Mouse (Mus musculus): ENCODE measurements around the gene Tbl2.

Gene Tbl2

GRCm38 (mm10) chr5:135149053-135149819 lies at the start of gene Tbl2:
Gene Tbl2 (plus strand): TSS chr5:135149657.
- DNase-seq, result peak; percentile 97 to 99

- DNase-seq, result no peak
These were observed 48.5 kb upstream of the Tbl2 start for GRCm38 (mm10) chr5:135100981-135101380.

GRCm38 (mm10) chr5:135103999-135104660 lies 45.3 kb upstream of the Tbl2 start:
- no peak for DNase-seq

- peak; percentile 33 to 47 for DNase-seq
These were observed 42.6 kb upstream of the Tbl2 start for GRCm38 (mm10) chr5:135106758-135107256.

- DNase-seq, result peak in 1 of 2 experiments; percentile 44
These were observed 41.6 kb upstream of the Tbl2 start for GRCm38 (mm10) chr5:135107521-135108501.

GRCm38 (mm10) chr5:135109017-135109416 lies 40.4 kb upstream of the Tbl2 start:
- no peak for DNase-seq

- DNase-seq, result no peak
These were observed 40.0 kb upstream of the Tbl2 start for GRCm38 (mm10) chr5:135109426-135109825.

- DNase-seq, result no peak
These were observed 39.5 kb upstream of the Tbl2 start for GRCm38 (mm10) chr5:135109976-135110375.

- DNase-seq, result no peak
These were observed 35.7 kb upstream of the Tbl2 start for GRCm38 (mm10) chr5:135113782-135114181.

- DNase-seq, result no peak
These were observed 34.2 kb upstream of the Tbl2 start for GRCm38 (mm10) chr5:135115241-135115640.

GRCm38 (mm10) chr5:135118589-135119081 lies 30.8 kb upstream of the Tbl2 start:
- DNase-seq, result peak; percentile 31 to 62

GRCm38 (mm10) chr5:135120753-135121152 lies 28.7 kb upstream of the Tbl2 start:
- DNase-seq, result no peak

GRCm38 (mm10) chr5:135126121-135126520 lies 23.3 kb upstream of the Tbl2 start:
- DNase-seq, result no peak

GRCm38 (mm10) chr5:135127669-135128068 lies 21.8 kb upstream of the Tbl2 start:
- DNase-seq, result no peak

GRCm38 (mm10) chr5:135129747-135130146 lies 19.7 kb upstream of the Tbl2 start:
- no peak for DNase-seq

- peak; percentile 61 to 70 for DNase-seq
These were observed 15.6 kb upstream of the Tbl2 start for GRCm38 (mm10) chr5:135133736-135134405.

GRCm38 (mm10) chr5:135134534-135134933 lies 14.9 kb upstream of the Tbl2 start:
- DNase-seq, result peak; percentile 32 to 53

GRCm38 (mm10) chr5:135139881-135140280 lies 9.6 kb upstream of the Tbl2 start:
- no peak for DNase-seq

GRCm38 (mm10) chr5:135144469-135144868 lies 5.0 kb upstream of the Tbl2 start:
- no peak for DNase-seq

- DNase-seq, result no peak
These were observed 3.9 kb upstream of the Tbl2 start for GRCm38 (mm10) chr5:135145532-135145931.

GRCm38 (mm10) chr5:135145955-135146354 lies 3.5 kb upstream of the Tbl2 start:
- DNase-seq, result no peak

- no peak for DNase-seq
These were observed 773 bp upstream of the Tbl2 start for GRCm38 (mm10) chr5:135148715-135149052.
